Mouse (Mus musculus) bone marrow, adult 2 months (tissue): ENCODE data around the gene Otx2.

ENCODE experiments used
- CTCF ChIP-seq: fragments of 200-500 bp; IDR thresholded peaks from 2 replicates; pipeline ENCODE4 v1.5.1; 2011; ENCODE audit warnings: low read length, control low read depth; ENCODE audit not compliant: control insufficient read depth, insufficient read depth
- POLR2A ChIP-seq: fragments of 200-500 bp; IDR thresholded peaks from 2 replicates; pipeline ENCODE4 v1.6.1; 2011; ENCODE audit warnings: low read depth, mild to moderate bottlenecking, control low read depth, low read length, borderline replicate concordance; ENCODE audit not compliant: control insufficient read depth

- TF ChIP-seq CTCF (no peak), POLR2A (no peak)
These were observed 21.4 kb downstream of the Otx2 start for GRCm38 (mm10) chr14:48652256-48652655.
